Mouse (Mus musculus) thymus, adult 2 months (tissue): ENCODE results near the gene Car10.

Experiments
- CTCF ChIP-seq: fragments of 200-500 bp; IDR thresholded peaks from 2 replicates; pipeline ENCODE4 v1.5.1; 2012; ENCODE audit warnings: mild to moderate bottlenecking, control low read depth, low read length, moderate library complexity, borderline replicate concordance; ENCODE audit not compliant: control insufficient read depth, poor library complexity, insufficient read depth; ENCODE audit errors: extremely low read depth
- POLR2A ChIP-seq: fragments of 200-500 bp; IDR thresholded peaks from 2 replicates; pipeline ENCODE4 v1.6.1; 2012; ENCODE audit warnings: mild to moderate bottlenecking, low read length, control low read depth, moderate library complexity; ENCODE audit not compliant: control insufficient read depth, poor library complexity, insufficient read depth; ENCODE audit errors: extremely low read depth

DNA sequence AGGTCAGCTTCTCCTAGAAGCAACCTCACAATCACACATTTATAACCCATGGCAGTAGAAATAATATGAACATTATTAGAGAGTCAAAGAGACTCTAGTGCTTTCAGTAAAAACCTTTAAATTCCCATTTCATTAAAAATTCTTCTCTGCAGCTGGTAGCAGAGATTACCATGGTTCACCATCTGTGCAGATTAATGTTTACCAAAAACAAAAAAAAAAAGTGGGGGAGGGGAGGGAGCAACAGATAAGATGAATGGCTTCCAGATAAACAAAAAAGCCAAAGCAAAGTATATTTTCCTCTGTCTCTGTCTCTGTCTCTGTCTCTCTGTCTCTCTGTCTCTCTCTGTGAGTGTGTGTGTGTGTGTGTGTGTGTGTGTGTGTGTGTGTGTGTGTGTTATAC, 266.3 kb downstream of the Car10 start:
- TF ChIP-seq CTCF (no peak), POLR2A (no peak)
